ENCODE assay signal across 17 mouse cellular contexts in the genomic region with DNA sequence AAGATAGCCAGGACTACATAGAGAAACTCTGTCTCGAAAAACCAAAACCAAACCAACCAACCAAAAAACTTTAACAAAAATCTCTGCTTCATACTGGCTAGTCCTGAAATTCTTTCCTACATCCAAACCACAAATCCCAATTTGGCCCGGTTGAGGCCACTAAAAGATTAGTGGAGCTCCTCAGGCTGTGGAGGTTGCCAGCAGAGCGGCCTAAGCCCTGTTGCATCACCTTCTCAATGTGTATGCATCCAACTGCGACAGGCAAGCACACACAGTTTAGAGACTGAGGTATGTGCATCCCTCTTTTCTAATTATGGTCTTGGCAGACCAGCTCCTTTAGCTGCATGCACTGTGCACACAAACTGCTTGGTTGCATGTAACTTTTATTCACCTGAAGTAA. TPM values are rescaled to one million over a fixed set of nuclear protein-coding genes. Genes with fewer than 3 reads are reported as not detected.
DNase-seq lines count a peak whose midpoint lies in the region.
"Had no signal": no experiment of that assay in that cellular context is flagged by ENCODE, and none has a peak within 500 bp of the region (broad histone marks: within the 10 kb centered on the region; RNA-seq: fewer than 3 reads in every experiment).

No protein-coding gene starts in this region.

- intact Hi-C loops in left cerebral cortex, postnatal 14 days (cut with DNase I) = no loop called here
- intact Hi-C loops in left cerebral cortex, postnatal 4 days (cut with DNase I) = no loop called here

- DNase-seq in urinary bladder, postnatal 14 days (ENCODE audit: low spot score) = peak; percentile 25
- DNase-seq in urinary bladder, adult 2 months (ENCODE audit: low spot score) = no peak
- peak; percentile 84 for DNase-seq in NIH3T3 (ENCODE audit: low read depth)
- DNase-seq in fat pad, adult 2 months (ENCODE audit: extremely low read depth, low read depth, low spot score) = peak; percentile 84
- DNase-seq in left cerebral cortex, adult 18-20 months (ENCODE audit: low spot score in 2 of 2) = no peak
- no peak for DNase-seq in left cerebral cortex, postnatal 14 days (ENCODE audit: low spot score in 2 of 2)
- no peak for DNase-seq in left cerebral cortex, postnatal 4 days
- DNase-seq: adrenal gland, postnatal 14 days; cerebellum, adult 9-10 months; gastrocnemius, adult 2 months; kidney, adult 9 months; kidney, postnatal 25 days; layer of hippocampus, postnatal 36 days; liver, embryonic 13.5 days; lung, postnatal 36 days; midbrain, embryonic 14.5 days; right cerebral cortex, postnatal 25 days had no signal

RNA-seq across cellular contexts. Expression of a gene that starts 36.0 kb away (rescaled TPM):
- 28.8 and 33.9 TPM in 2 replicates for polyA plus RNA-seq in urinary bladder, adult 2 months (2012; rRNA removed)
- total RNA-seq in left cerebral cortex, adult 18-20 months (2021) = 10 to 100 TPM; 55.3 to 56.7 TPM
- 10 to 100 TPM; 51.0 to 52.2 TPM for total RNA-seq in left cerebral cortex, postnatal 14 days (2021)
- 10 to 100 TPM; 74.0 to 79.6 TPM for total RNA-seq in left cerebral cortex, postnatal 4 days (2021)

RNA-seq across cellular contexts. Expression of a gene that starts 36.1 kb away (rescaled TPM):
- 51.1 and 57.3 TPM in 2 replicates for polyA plus RNA-seq in urinary bladder, adult 2 months (2012; rRNA removed)
- 10 to 100 TPM; 58.4 to 63.5 TPM for total RNA-seq in left cerebral cortex, adult 18-20 months (2021)
- 10 to 100 TPM; 60.8 to 63.0 TPM for total RNA-seq in left cerebral cortex, postnatal 14 days (2021)
- 10 to 100 TPM; 85.0 to 86.8 TPM for total RNA-seq in left cerebral cortex, postnatal 4 days (2021)

Comparison
In these comparisons a context has a peak if more than half of its experiments do, and no peak if none do; other contexts are left out.
1. DNase-seq: peak in urinary bladder, postnatal 14 days (single experiment), NIH3T3 (single experiment) and fat pad, adult 2 months (single experiment); none in urinary bladder, adult 2 months (single experiment), left cerebral cortex, adult 18-20 months (0 of 2), left cerebral cortex, postnatal 14 days (0 of 2) and left cerebral cortex, postnatal 4 days (single experiment).